Mouse (Mus musculus) midbrain, postnatal 0 days (tissue): ENCODE results near the gene Hectd4. TPM values are rescaled to one million over a fixed set of nuclear protein-coding genes. Genes with fewer than 3 reads are reported as not detected.
"Not testable (repeated sequence)": the region's sequence is repeated elsewhere in the genome, so short reads cannot be mapped to it uniquely, and the experiment has no call there.

Experiments used
- ATAC-seq: fragments of 200-750 bp; cut with Nextera tagmentation; 2 replicates; pipeline ENCODE4 v1.8.0; 2017; ENCODE audit warnings: moderate number of reproducible peaks, mild to moderate bottlenecking, moderate TSS enrichment, moderate library complexity; ENCODE audit not compliant: low FRiP score
- DNase-seq: peaks from one replicate; pipeline ENCODE4 v3.0.0-alpha.2; 2015; ENCODE audit warnings: low spot score
- H3K27ac ChIP-seq: fragments of 300-500 bp; sonication (generic); 2 replicates; pipeline ENCODE4 v1.5.1; 2014; ENCODE audit warnings: low read depth, mild to moderate bottlenecking, low read length, mixed read lengths
- H3K27me3 ChIP-seq: fragments of 300-500 bp; sonication (generic); 2 replicates; pipeline ENCODE4 v1.6.1; 2014; ENCODE audit warnings: low read length, control low read depth, mixed read lengths; ENCODE audit not compliant: insufficient read depth
- H3K36me3 ChIP-seq: fragments of 300-500 bp; sonication (generic); 2 replicates; pipeline ENCODE4 v1.6.1; 2014; ENCODE audit warnings: low read length, control low read depth, mixed read lengths; ENCODE audit not compliant: insufficient read depth
- H3K4me1 ChIP-seq: fragments of 300-500 bp; sonication (generic); 2 replicates; pipeline ENCODE4 v1.6.1; 2014; ENCODE audit warnings: mild to moderate bottlenecking, control low read depth, antibody characterized with exemption, low read length, mixed read lengths; ENCODE audit not compliant: insufficient read depth
- H3K4me2 ChIP-seq: fragments of 300-500 bp; sonication (generic); 2 replicates; pipeline ENCODE4 v1.6.1; 2014; ENCODE audit warnings: low read depth, mild to moderate bottlenecking, low read length, mixed read lengths; ENCODE audit not compliant: poor library complexity, severe bottlenecking
- H3K4me3 ChIP-seq: fragments of 300-500 bp; sonication (generic); 2 replicates; pipeline ENCODE4 v1.5.1; 2014; ENCODE audit warnings: low read depth, mild to moderate bottlenecking, low read length, moderate library complexity
- H3K9ac ChIP-seq: fragments of 300-500 bp; sonication (generic); replicated peaks from 2 replicates; pipeline ENCODE4 v1.6.1; 2014; ENCODE audit warnings: mild to moderate bottlenecking, low read length, moderate library complexity, mixed read lengths; ENCODE audit not compliant: poor library complexity, severe bottlenecking
- H3K9me3 ChIP-seq: fragments of 300-500 bp; sonication (generic); 2 replicates; pipeline ENCODE4 v1.6.1; 2016; ENCODE audit warnings: low read length, control low read depth
- CTCF ChIP-seq: IDR thresholded peaks from 2 replicates; pipeline ENCODE4 v1.5.1; 2016; ENCODE audit warnings: antibody characterized with exemption, mild to moderate bottlenecking
- WGBS: fragments of 180-500 bp; shearing (Covaris S2); extraction: QIAGEN DNeasy Blood & Tissue Kit; methylation state at CpG from one replicate; pipeline ENCODE4 v1.1.7; 2014; 5-methylcytosine and 5-hydroxymethylcytosine counted together
- polyA plus RNA-seq: library from polyadenylated mRNA; unstranded; fragments of >200 nt; fragmentation: Nextera tagmentation; extraction: Ambion mirVana; gene quantifications from 2 replicates; pipeline ENCODE4 v1.2.1, GENCODE M21; 2015
- total RNA-seq: library from RNA; depleted of rRNA; stranded (reverse); fragments of >200 nt; gene quantifications from 2 replicates; pipeline ENCODE4 v1.2.3, GENCODE M21; 2014

Hectd4 gene
- total and polyA plus RNA-seq, 2 experiments from 2014 or later, result 17.9 to 141 TPM

DNA sequence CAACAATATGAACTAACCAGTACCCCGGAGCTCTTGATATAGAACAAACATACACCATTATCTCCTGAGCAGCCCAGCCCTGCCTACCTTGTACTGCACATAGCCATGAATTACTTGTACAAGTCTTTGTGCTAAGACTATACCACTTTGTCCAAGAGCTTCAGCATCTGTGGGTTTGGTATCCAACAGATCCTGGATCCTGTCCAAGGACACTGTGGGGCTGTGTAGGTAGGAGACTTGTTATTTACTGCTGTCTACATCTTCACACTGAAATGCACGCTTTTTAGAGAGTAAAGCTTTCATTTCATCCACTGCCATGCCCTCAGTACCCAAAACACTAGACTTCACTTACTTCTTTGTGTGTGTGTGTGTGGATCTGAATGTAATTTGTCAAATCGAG lies 4.8 kb downstream of the Hectd4 start:
- ATAC-seq, result no peak

DNA sequence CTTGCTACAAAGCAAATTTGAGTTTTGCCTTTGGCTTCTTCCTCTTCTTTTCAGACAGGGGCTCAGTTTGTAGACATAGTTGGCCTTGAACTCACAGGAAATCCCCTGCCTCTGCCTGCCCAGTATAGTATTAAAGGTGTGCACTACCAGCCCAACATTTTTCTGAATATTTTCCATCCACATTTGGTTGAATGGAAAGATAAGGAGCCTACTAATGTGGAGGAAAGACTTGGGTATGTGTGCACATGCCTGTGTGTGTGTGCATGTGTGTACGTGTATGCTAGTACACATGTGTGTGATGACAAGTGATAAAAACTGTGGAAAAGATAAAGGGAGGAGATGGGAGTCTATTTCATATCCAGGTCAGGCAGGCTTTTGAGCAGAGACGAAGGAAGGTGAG lies 5.8 kb downstream of the Hectd4 start:
- no peak for TF ChIP-seq CTCF
- no peak overlapping the region for H3K4me3 ChIP-seq
- H3K27ac ChIP-seq, result no peak overlapping the region
- DNase-seq, result no peak
- no peak overlapping the region for H3K9ac ChIP-seq
- ATAC-seq, result no peak
- H3K36me3 ChIP-seq, result no peaks in the 10 kb centered on the region
- no peaks in the 10 kb centered on the region for H3K9me3 ChIP-seq
- H3K4me1 ChIP-seq, result no peaks in the 10 kb centered on the region
- H3K4me2 ChIP-seq, result no peak overlapping the region
- 88% methylated on average over 2 of the region's 2 CpGs for WGBS
- no peaks in the 10 kb centered on the region for H3K27me3 ChIP-seq

More for the DNA sequence above, 4.8 kb downstream of the Hectd4 start:
- no peaks in the 10 kb centered on the region for H3K9me3 ChIP-seq
- H3K4me3 ChIP-seq, result no peak overlapping the region
- no peak overlapping the region for H3K4me2 ChIP-seq
- no peak for DNase-seq
- H3K27ac ChIP-seq, result no peak overlapping the region
- WGBS, result 87% methylated on average over 3 of the region's 3 CpGs
- no peaks in the 10 kb centered on the region for H3K27me3 ChIP-seq
- no peak overlapping the region for H3K9ac ChIP-seq
- H3K36me3 ChIP-seq, result no peaks in the 10 kb centered on the region
- H3K4me1 ChIP-seq, result no peaks in the 10 kb centered on the region
- no peak for TF ChIP-seq CTCF

DNA sequence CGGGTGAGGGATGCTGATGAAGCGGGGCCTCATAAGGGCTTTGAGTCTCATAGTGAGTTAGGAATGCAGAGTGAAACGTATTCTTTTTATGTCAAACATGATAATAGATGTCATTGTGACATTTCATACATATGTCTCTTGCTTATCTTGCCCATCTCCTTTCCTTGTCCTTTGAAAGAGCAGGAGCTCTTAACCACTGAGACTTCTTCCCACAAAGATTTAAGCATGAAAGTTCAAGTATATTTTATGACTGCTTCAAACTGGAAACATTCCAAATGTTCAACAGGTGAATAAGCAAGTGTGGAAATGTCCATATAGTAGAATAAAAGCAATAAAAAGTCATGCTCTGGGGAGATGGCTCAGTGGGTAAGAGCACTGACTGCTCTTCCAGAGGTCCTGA lies 6.4 kb downstream of the Hectd4 start:
- DNase-seq (no peak), ATAC-seq (no peak)
- Histone ChIP-seq H3K4me3 (no peak overlapping the region), H3K4me1 (no peaks in the 10 kb centered on the region), H3K27ac (no peak overlapping the region), H3K4me2 (no peak overlapping the region), H3K9me3 (no peaks in the 10 kb centered on the region), H3K9ac (no peak overlapping the region), H3K27me3 (no peaks in the 10 kb centered on the region), H3K36me3 (no peaks in the 10 kb centered on the region)
- WGBS, result 55% methylated on average over 3 of the region's 3 CpGs
- no peak for TF ChIP-seq CTCF

DNA sequence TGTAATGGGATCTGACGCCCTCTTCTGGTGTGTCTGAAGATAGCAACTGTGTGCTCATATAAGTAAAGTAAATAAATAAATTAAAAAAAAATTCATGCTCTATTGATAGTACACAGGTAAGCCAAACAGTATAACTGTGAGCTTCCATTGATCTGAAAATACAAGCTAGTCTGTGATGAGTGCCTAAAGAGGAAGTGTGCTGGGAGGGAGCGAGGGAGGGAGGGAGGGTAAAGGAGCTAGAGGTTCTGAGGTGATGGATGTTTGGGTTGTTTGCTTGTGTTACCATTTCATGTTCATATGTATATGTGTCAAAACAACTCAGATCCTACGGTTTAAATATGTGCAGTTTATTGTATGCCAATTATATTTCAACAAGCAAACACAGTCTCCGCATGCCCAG lies 6.8 kb downstream of the Hectd4 start:
- H3K9ac ChIP-seq, result no peak overlapping the region
- DNase-seq (no peak), ATAC-seq (no peak)
- 87% methylated on average over 4 of the region's 4 CpGs for WGBS
- no peak for TF ChIP-seq CTCF
- no peaks in the 10 kb centered on the region for H3K27me3 ChIP-seq
- no peak overlapping the region for H3K4me3 ChIP-seq
- no peaks in the 10 kb centered on the region for H3K9me3 ChIP-seq
- no peaks in the 10 kb centered on the region for H3K36me3 ChIP-seq
- no peaks in the 10 kb centered on the region for H3K4me1 ChIP-seq
- no peak overlapping the region for H3K27ac ChIP-seq
- no peak overlapping the region for H3K4me2 ChIP-seq

DNA sequence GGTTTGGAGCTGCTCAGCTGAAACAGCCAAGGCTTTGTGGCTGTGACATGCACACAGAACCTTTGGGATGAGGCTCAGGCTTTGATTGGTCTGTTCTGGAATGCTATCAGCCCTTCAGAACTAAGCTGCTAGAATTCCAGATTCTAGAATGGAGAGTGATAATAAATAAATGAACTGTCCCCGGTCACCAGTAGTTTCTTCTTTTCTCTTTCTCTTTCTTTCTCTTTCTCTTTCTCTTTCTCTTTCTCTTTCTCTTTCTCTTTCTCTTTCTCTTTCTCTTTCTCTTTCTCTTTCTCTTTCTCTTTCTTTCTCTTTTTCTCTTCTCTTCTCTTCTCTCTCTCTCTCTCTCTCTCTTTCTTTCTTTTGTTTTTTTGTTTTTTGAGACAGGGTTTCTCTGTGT lies 7.3 kb downstream of the Hectd4 start:
- H3K27me3 ChIP-seq, H3K27ac ChIP-seq, DNase-seq, ATAC-seq, H3K36me3 ChIP-seq, H3K9ac ChIP-seq, H3K4me1 ChIP-seq, H3K4me3 ChIP-seq, H3K9me3 ChIP-seq, H3K4me2 ChIP-seq: not testable (repeated sequence)
- 90% methylated on average over 1 of the region's 1 CpGs for WGBS

DNA sequence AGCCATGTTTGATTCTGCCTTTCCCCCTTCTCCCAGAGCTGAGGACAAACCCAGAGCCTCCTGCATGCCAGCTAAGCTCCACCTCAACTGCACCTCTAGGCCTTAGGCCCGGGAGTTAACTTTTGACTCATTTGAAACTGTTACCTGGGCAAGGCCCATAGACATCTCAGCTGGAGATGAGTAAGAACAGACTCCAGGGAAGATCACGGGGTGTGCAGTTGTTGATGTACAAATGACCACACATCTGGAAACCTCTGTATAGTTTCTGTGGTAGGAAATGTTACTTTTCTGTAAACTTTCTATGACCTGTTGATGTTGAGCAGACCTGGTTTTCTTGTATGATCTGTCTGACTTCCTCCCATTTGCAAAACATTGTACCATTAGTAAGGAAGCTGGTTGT lies 9.2 kb downstream of the Hectd4 start:
- TF ChIP-seq CTCF, result no peak
- ATAC-seq (no peak), DNase-seq (no peak)
- no peak overlapping the region for H3K4me3 ChIP-seq
- WGBS, result 94% methylated on average over 2 of the region's 2 CpGs
- no peak overlapping the region for H3K9ac ChIP-seq
- H3K4me2 ChIP-seq, result no peak overlapping the region
- H3K4me1 ChIP-seq, result no peaks in the 10 kb centered on the region
- no peaks in the 10 kb centered on the region for H3K27me3 ChIP-seq
- H3K27ac ChIP-seq, result no peak overlapping the region
- H3K9me3 ChIP-seq, result no peaks in the 10 kb centered on the region
- H3K36me3 ChIP-seq, result no peaks in the 10 kb centered on the region

DNA sequence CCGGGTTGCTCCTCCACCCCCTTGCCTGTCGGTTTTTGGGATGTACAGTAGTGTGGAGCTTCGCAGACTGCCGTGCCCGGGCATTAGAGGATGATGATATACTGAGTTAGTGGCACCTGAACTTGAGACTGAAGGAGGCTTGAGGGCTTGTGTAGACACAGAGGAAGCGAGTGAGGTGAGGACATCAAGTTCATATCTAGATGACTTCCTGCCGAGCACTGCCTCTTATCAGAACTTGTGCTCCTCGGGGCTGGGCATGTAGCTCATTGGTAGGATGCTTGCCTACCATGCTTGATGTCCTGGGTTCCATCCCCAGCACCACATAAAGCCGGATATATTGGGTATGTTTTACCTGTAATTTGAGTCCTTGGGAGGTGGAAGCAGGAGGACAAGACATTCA lies 10.8 kb downstream of the Hectd4 start:
- no peak overlapping the region for H3K9ac ChIP-seq
- DNase-seq (no peak), ATAC-seq (no peak)
- no peaks in the 10 kb centered on the region for H3K9me3 ChIP-seq
- H3K27me3 ChIP-seq, result no peaks in the 10 kb centered on the region
- H3K4me1 ChIP-seq, result no peaks in the 10 kb centered on the region
- no peak overlapping the region for H3K4me3 ChIP-seq
- no peak overlapping the region for H3K27ac ChIP-seq
- no peaks in the 10 kb centered on the region for H3K36me3 ChIP-seq
- no peak overlapping the region for H3K4me2 ChIP-seq
- 93% methylated on average over 9 of the region's 9 CpGs for WGBS
- no peak for TF ChIP-seq CTCF
